Mouse (Mus musculus): ENCODE measurements around the gene Pdzk1. TPM values are rescaled to one million over a fixed set of nuclear protein-coding genes. Genes with fewer than 3 reads are reported as not detected.
A peak's percentile ranks its signal among the peaks of the same experiment; 100 is the strongest.

The Pdzk1 gene
- total RNA-seq, 2 experiments from 2014 or later, result 7.2 to 40.4 TPM

DNA sequence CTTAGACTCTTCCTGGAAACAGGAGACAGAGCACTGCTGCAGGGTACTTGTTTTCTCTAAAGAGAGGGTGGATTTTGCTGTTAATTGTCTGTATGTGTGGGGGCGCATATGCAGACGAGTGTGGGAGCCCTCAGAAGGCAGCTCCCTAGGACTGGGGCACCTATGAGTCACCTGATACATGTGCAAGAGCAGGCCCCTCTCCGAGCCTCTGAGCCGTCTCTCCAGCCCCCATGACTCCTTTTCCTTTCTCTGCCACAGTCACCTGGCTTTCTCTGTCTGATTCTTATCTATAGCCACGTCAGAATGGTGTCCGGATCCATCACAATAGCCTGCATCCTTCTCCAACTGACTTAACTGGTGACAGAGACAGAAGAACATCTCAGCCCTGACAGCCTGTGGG, 52.5 kb downstream of the Pdzk1 start:
- DNase-seq (ENCODE audit: low spot score in 2 of 2), result no peak

DNA sequence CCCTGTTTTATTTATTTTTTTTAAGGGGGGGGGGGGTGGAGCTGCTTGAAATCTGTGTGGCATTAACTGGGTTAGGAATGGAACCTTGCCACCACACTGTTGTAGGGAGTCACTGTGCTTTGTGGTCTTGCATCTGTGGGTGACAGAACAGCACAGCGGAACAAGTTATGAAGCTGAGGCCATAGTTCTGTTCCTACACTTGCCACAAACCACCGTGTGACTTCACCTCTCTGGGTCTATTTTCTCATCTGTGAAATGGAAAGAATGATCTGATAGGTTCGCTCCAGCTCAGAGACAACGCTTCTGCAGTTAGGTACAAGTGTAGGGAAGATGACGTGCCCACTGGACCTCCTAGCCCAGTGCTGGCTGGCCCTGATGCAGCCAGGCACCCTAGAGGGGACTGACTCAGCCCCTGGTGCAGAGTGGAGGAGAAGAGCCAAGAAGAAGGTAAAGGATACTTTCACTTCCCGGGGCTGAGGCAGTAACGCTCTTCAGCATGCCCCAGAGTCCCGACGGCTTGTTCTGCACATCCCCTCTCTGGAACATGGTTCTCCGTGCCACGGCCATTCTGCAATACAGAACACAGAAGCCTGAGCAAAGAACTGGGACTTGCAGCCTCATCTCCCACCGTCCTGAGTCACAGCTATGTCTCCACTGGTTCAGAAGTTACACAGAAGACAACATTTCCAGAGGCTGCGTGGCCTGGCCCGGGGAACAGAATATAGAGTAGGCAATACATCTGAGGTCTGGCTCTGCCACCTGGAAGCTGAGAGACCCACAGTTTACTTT, 53.2 kb downstream of the Pdzk1 start:
- DNase-seq (ENCODE audit: low spot score in 2 of 2), result no peak

- DNase-seq (ENCODE audit: low spot score in 2 of 2), result no peak
Measured at GRCm38 (mm10) chr3:96883690-96884089, 54.6 kb downstream of the Pdzk1 start.

GRCm38 (mm10) chr3:96902336-96902999, 73.4 kb downstream of the Pdzk1 start:
- DNase-seq (ENCODE audit: low spot score in 2 of 2), result no peak

GRCm38 (mm10) chr3:96904393-96904792, 75.3 kb downstream of the Pdzk1 start, which contains the start of gene Gja5:
TSS of gene Gja5 (plus strand) at chr3:96904693.
- DNase-seq (ENCODE audit: low spot score in 2 of 2), result no peak

DNA sequence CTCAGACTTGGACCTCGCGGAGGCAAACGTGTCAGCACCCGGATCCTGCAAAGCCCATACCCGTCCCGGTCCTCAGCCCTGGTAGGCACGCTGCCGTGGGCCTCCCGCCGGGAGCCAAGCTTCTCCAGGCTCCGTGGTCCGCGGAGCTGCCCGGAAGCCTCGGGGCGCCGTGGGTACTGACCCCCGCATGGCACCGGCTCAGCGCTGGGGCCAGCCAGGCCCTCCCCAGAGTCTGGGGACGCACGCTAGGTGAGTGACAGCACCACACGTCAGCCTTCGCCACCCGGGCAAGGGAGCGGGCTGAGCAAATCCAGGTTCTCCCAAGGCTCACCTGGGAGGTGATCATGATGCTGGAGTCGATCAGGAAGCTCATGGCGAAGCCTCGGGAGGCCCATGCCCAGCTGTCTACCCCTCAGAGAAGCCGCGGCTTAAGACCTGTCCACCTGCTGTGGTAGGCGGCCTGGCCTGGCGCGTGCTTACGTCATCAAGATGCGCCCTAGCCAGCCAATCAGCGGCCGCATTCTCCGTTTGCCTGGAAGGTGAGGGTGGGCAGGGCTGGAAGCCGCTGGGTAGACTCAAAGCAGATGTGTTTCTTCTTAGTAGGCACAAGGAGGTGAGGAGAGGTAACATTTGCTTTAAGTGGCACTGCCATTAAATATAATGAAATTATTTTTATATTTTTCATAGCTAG, 75.9 kb downstream of the Pdzk1 start, which contains the start of gene Gpr89:
Gene Gpr89 (minus strand): TSS at position 496 of the 691 bp plus-strand sequence.
- peak; percentile 90 to 91 for DNase-seq (ENCODE audit: low spot score in 2 of 2)

GRCm38 (mm10) chr3:96905592-96905991, 76.5 kb downstream of the Pdzk1 start:
- no peak for DNase-seq (ENCODE audit: low spot score in 2 of 2)

Other genes with a start within 250 kb of the Pdzk1 start
- 10 to 100 TPM; 37.6 to 37.8 TPM for gene Polr3gl, start 235.1 kb upstream of the Pdzk1 start, total RNA-seq (2021)
- gene Ankrd34a, start 232.6 kb upstream of the Pdzk1 start, total RNA-seq (2021), result 1 to 10 TPM in 1 of 2 experiments, under 1 TPM in 1; 0.59 to 1.5 TPM
- gene Lix1l, start 228.1 kb upstream of the Pdzk1 start, total RNA-seq (2021), result 10 to 100 TPM; 66.3 to 69.1 TPM
- 10 to 100 TPM; 84.0 to 93.4 TPM for gene Rbm8a, start 199.4 kb upstream of the Pdzk1 start, total RNA-seq (2021)
- 10 to 100 TPM; 53.7 to 61.7 TPM for gene Pex11b, start 193.9 kb upstream of the Pdzk1 start, total RNA-seq (2021)
- gene Gm42957, start 193.8 kb upstream of the Pdzk1 start, total RNA-seq (2021), result under 1 TPM; 0.23 to 0.25 TPM
- 1 to 10 TPM; 2.4 TPM for gene Itga10, start 183.7 kb upstream of the Pdzk1 start, total RNA-seq (2021)
- 1 to 10 TPM; 2.7 to 3.3 TPM for gene Ankrd35, start 159.2 kb upstream of the Pdzk1 start, total RNA-seq (2021)
- 10 to 100 TPM; 50.1 to 55.1 TPM for gene Pias3, start 132.9 kb upstream of the Pdzk1 start, total RNA-seq (2021)
- 1 to 10 TPM; 2.7 to 3.6 TPM for gene Nudt17, start 120.7 kb upstream of the Pdzk1 start, total RNA-seq (2021)
- gene Polr3c, start 101.7 kb upstream of the Pdzk1 start, total RNA-seq (2021), result 10 to 100 TPM; 39.5 to 43.4 TPM
- gene Rnf115, start 101.6 kb upstream of the Pdzk1 start, total RNA-seq (2021), result 10 to 100 TPM; 37.0 to 39.7 TPM
- gene Cd160, start 67 bp downstream of the Pdzk1 start, total RNA-seq (2021), result under 1 TPM in 1 of 2 experiments, not detected in 1; 0.48 TPM
- 1 to 10 TPM; 3.7 to 4.1 TPM for gene Gja5, start 75.4 kb downstream of the Pdzk1 start, total RNA-seq (2021)
- gene Gpr89, start 76.1 kb downstream of the Pdzk1 start, total RNA-seq (2021), result 10 to 100 TPM; 29.1 to 34.6 TPM
- gene Gja8, start 96.7 kb downstream of the Pdzk1 start, total RNA-seq (2021), result not detected

Measured in adrenal gland, postnatal 4 days (tissue).